Mouse (Mus musculus) MEL (cell line): ENCODE measurements at regions not wholly inside any gene's neighbourhood (a gene's known extent, or its start where the extent isn't known, plus 50 kb on each side); places are given as distances from the start of the nearest gene placed in this dataset.

Source experiments
- CTCF ChIP-seq, 3 experiments: IDR thresholded peaks in 2 of 3; conservative IDR thresholded peaks in 1 of 3; 2 replicates each; pipeline ENCODE4 v1.5.1; 2011 to 2012; ENCODE audit warnings: low read length in 3 of 3, low read depth in 2 of 3, mild to moderate bottlenecking in 2 of 3, improper control_type of control experiment in 1 of 3, inconsistent platforms in 1 of 3, mixed read lengths in 1 of 3, moderate library complexity in 1 of 3; ENCODE audit not compliant: control insufficient read depth in 1 of 3, insufficient read depth in 1 of 3, poor library complexity in 1 of 3, severe bottlenecking in 1 of 3
- ELF1 ChIP-seq: IDR thresholded peaks from 2 replicates; pipeline ENCODE4 v1.6.1; 2014; ENCODE audit warnings: low read depth, mild to moderate bottlenecking, inconsistent platforms, low read length, improper control_type of control experiment, moderate library complexity
- EP300 ChIP-seq, 2 experiments: IDR thresholded peaks; 2 replicates each; pipeline ENCODE4 v1.6.1; 2011; ENCODE audit warnings: improper control_type of control experiment in 2 of 2, low read length in 2 of 2, low read depth in 1 of 2, mild to moderate bottlenecking in 1 of 2
- KAT2A ChIP-seq: conservative IDR thresholded peaks from 2 replicates; pipeline ENCODE4 v1.6.1; 2012; ENCODE audit warnings: low read depth, low read length, improper control_type of control experiment, inconsistent platforms
- MAZ ChIP-seq: IDR thresholded peaks from 2 replicates; pipeline ENCODE4 v1.6.1; 2012; ENCODE audit warnings: low read depth, mild to moderate bottlenecking, inconsistent platforms, low read length, improper control_type of control experiment
- MYB ChIP-seq: IDR thresholded peaks from 2 replicates; pipeline ENCODE4 v1.6.1; 2011; ENCODE audit warnings: mild to moderate bottlenecking, low read depth, low read length, improper control_type of control experiment
- POLR2A ChIP-seq, 2 experiments: IDR thresholded peaks; 2 replicates each; pipeline ENCODE4 v1.6.1; 2011 to 2012; ENCODE audit warnings: low read length in 2 of 2, mild to moderate bottlenecking in 2 of 2, control low read depth in 1 of 2, improper control_type of control experiment in 1 of 2, low read depth in 1 of 2, moderate library complexity in 1 of 2; ENCODE audit not compliant: control insufficient read depth in 1 of 2, insufficient read depth in 1 of 2, poor library complexity in 1 of 2
- TAL1 ChIP-seq: IDR thresholded peaks from 2 replicates; pipeline ENCODE4 v1.6.1; 2012; ENCODE audit warnings: mild to moderate bottlenecking, inconsistent platforms, low read length, moderate library complexity, mixed read lengths
- USF1 ChIP-seq: IDR thresholded peaks from 2 replicates; pipeline ENCODE4 v1.6.1; 2014; ENCODE audit warnings: low read depth, mild to moderate bottlenecking, inconsistent platforms, low read length, improper control_type of control experiment, moderate library complexity
- ZC3H11A ChIP-seq: IDR thresholded peaks from 2 replicates; pipeline ENCODE4 v1.6.1; 2012; ENCODE audit warnings: low read depth, mild to moderate bottlenecking, inconsistent platforms, low read length, improper control_type of control experiment
- ZNF384 ChIP-seq: IDR thresholded peaks from 2 replicates; pipeline ENCODE4 v1.6.1; 2012; ENCODE audit warnings: low read depth, mild to moderate bottlenecking, inconsistent platforms, low read length, improper control_type of control experiment

DNA sequence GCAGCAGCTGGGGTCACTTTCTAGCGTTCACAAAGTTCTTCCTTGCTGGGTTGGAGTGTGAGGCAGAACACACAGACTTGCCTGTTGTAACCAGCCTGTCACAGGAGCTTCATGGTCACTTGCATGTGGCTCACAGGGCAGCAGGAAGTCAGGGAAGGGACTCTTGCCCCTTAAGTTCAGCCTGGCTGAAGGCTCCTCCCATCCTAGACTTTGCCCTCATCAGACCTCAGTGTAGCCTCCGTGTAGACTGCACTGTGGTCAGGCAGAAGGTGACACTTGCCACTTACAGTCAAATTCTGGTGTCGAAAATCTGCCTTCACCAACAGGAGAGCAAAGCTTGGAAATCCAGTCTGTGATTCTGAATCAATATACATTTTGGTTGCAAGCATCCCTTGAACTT, 115.4 kb downstream of the Irx5 start:
- TF ChIP-seq KAT2A (no peak), ZC3H11A (no peak), EP300 (IDR thresholded peaks at IDR 0.05; ENCODE audit: low read depth in 1 of 2, low read length in 2 of 2) (no peak), MYB (no peak), ZNF384 (no peak), CTCF (IDR thresholded peaks at IDR 0.05 in 2 of 3, conservative IDR thresholded peaks at IDR 0.05 in 1 of 3; ENCODE audit: control insufficient read depth in 1 of 3, insufficient read depth in 1 of 3, low read depth in 2 of 3, low read length in 3 of 3, poor library complexity in 1 of 3, severe bottlenecking in 1 of 3) (no peak), MAZ (no peak), POLR2A (IDR thresholded peaks at IDR 0.05; ENCODE audit: control insufficient read depth in 1 of 2, insufficient read depth in 1 of 2, low read depth in 1 of 2, low read length in 2 of 2, poor library complexity in 1 of 2) (no peak), TAL1 (no peak), USF1 (no peak), ELF1 (no peak)
